Mouse (Mus musculus) heart, embryonic 11.5 days (tissue): ENCODE measurements around the gene Dpf2. TPM values are rescaled to one million over a fixed set of nuclear protein-coding genes. Genes with fewer than 3 reads are reported as not detected.

Experiments used
- ATAC-seq: fragments of 200-750 bp; cut with Nextera tagmentation; replicated peaks from 2 replicates; pipeline ENCODE4 v1.8.0; 2017; ENCODE audit warnings: moderate library complexity; ENCODE audit not compliant: insufficient number of reproducible peaks, low FRiP score, low TSS enrichment
- H3K27ac ChIP-seq: fragments of 300-500 bp; sonication (generic); 2 replicates; pipeline ENCODE4 v1.5.1; 2014; ENCODE audit warnings: mild to moderate bottlenecking, low read depth, low read length
- H3K27me3 ChIP-seq: fragments of 300-500 bp; sonication (generic); 2 replicates; pipeline ENCODE4 v1.6.1; 2014; ENCODE audit warnings: mild to moderate bottlenecking, low read length, mixed read lengths; ENCODE audit not compliant: control insufficient read depth, insufficient read depth
- H3K36me3 ChIP-seq: fragments of 300-500 bp; sonication (generic); 2 replicates; pipeline ENCODE4 v1.6.1; 2014; ENCODE audit warnings: mild to moderate bottlenecking, low read length, moderate library complexity, mixed read lengths; ENCODE audit not compliant: control insufficient read depth, insufficient read depth
- H3K4me1 ChIP-seq: fragments of 300-500 bp; sonication (generic); 2 replicates; pipeline ENCODE4 v1.6.1; 2014; ENCODE audit warnings: low read length; ENCODE audit not compliant: control insufficient read depth, insufficient read depth
- H3K4me2 ChIP-seq: fragments of 300-500 bp; sonication (generic); 2 replicates; pipeline ENCODE4 v1.6.1; 2014; ENCODE audit warnings: mild to moderate bottlenecking, moderate library complexity
- H3K4me3 ChIP-seq: fragments of 300-500 bp; sonication (generic); 2 replicates; pipeline ENCODE4 v1.5.1; 2014; ENCODE audit warnings: low read depth, low read length
- H3K9ac ChIP-seq: fragments of 300-500 bp; sonication (generic); 2 replicates; pipeline ENCODE4 v1.6.1; 2014; ENCODE audit warnings: mild to moderate bottlenecking, low read depth, low read length, moderate library complexity
- H3K9me3 ChIP-seq: fragments of 300-500 bp; sonication (generic); replicated peaks from 2 replicates; pipeline ENCODE4 v1.6.1; 2016; ENCODE audit warnings: low read length; ENCODE audit not compliant: control insufficient read depth
- WGBS: fragments of 180-500 bp; shearing (Covaris S2); extraction: QIAGEN DNeasy Blood & Tissue Kit; methylation state at CpG from one replicate; pipeline ENCODE4 v1.1.7; 2014; ENCODE audit not compliant: insufficient replicate concordance; 5-methylcytosine and 5-hydroxymethylcytosine counted together
- polyA plus RNA-seq: library from polyadenylated mRNA; unstranded; fragments of >200 nt; fragmentation: Nextera tagmentation; extraction: Ambion mirVana; gene quantifications from 2 replicates; pipeline ENCODE4 v1.2.1, GENCODE M21; 2014

Gene Dpf2
- polyA plus RNA-seq, 1 experiment from 2014 or later, result 105 TPM

GRCm38 (mm10) chr19:5952071-5952691, 39.4 kb upstream of the Dpf2 start:
- peak; percentile 40; the same call in 1 of the 2 replicates for ATAC-seq
- H3K36me3 ChIP-seq, result peaks cover 18% of the 10 kb centered on the region
- H3K9ac ChIP-seq, result no peak overlapping the region
- peak overlapping the region; percentile 86 for H3K27ac ChIP-seq
- H3K4me2 ChIP-seq, result peak overlapping the region; percentile 29
- H3K4me3 ChIP-seq, result no peak overlapping the region
- H3K9me3 ChIP-seq, result no peaks in the 10 kb centered on the region
- WGBS, result 47% methylated on average over 13 of the region's 13 CpGs
- peaks cover 28% of the 10 kb centered on the region for H3K4me1 ChIP-seq
- no peaks in the 10 kb centered on the region for H3K27me3 ChIP-seq

GRCm38 (mm10) chr19:5951631-5952030, 38.8 kb upstream of the Dpf2 start:
- ATAC-seq, result no peak
- H3K9me3 ChIP-seq, result no peaks in the 10 kb centered on the region
- no peaks in the 10 kb centered on the region for H3K27me3 ChIP-seq
- H3K4me3 ChIP-seq, result no peak overlapping the region
- no peak overlapping the region for H3K9ac ChIP-seq
- peak overlapping the region; percentile 86 for H3K27ac ChIP-seq
- WGBS, result 70% methylated on average over 16 of the region's 16 CpGs
- peaks cover 28% of the 10 kb centered on the region for H3K4me1 ChIP-seq
- H3K4me2 ChIP-seq, result peak overlapping the region; percentile 28
- H3K36me3 ChIP-seq, result peaks cover 18% of the 10 kb centered on the region

- H3K27ac ChIP-seq, result no peak overlapping the region
- no peaks in the 10 kb centered on the region for H3K27me3 ChIP-seq
- 94% methylated on average over 11 of the region's 11 CpGs for WGBS
- peaks cover 37% of the 10 kb centered on the region for H3K4me1 ChIP-seq
- no peak overlapping the region for H3K4me3 ChIP-seq
- H3K4me2 ChIP-seq, result no peak overlapping the region
- ATAC-seq, result no peak
- H3K9me3 ChIP-seq, result no peaks in the 10 kb centered on the region
- H3K9ac ChIP-seq, result no peak overlapping the region
- peaks cover 24% of the 10 kb centered on the region for H3K36me3 ChIP-seq
Observed at GRCm38 (mm10) chr19:5950218-5950617, 37.4 kb upstream of the Dpf2 start.

- H3K36me3 ChIP-seq, result peaks cover 37% of the 10 kb centered on the region
- peak overlapping the region; percentile 8; the same call in 1 of the 2 replicates for H3K9ac ChIP-seq
- H3K9me3 ChIP-seq, result no peaks in the 10 kb centered on the region
- H3K27ac ChIP-seq, result peak overlapping the region; percentile 69
- ATAC-seq, result no peak
- no peaks in the 10 kb centered on the region for H3K27me3 ChIP-seq
- no peak overlapping the region for H3K4me3 ChIP-seq
- H3K4me2 ChIP-seq, result no peak overlapping the region
- WGBS, result 62% methylated on average over 8 of the region's 8 CpGs
- peaks cover 37% of the 10 kb centered on the region for H3K4me1 ChIP-seq
Observed at GRCm38 (mm10) chr19:5945891-5946290, 33.1 kb upstream of the Dpf2 start.

GRCm38 (mm10) chr19:5945027-5945426, 32.2 kb upstream of the Dpf2 start:
- Histone ChIP-seq H3K27me3 (no peaks in the 10 kb centered on the region), H3K4me1 (peaks cover 37% of the 10 kb centered on the region), H3K4me2 (no peak overlapping the region), H3K9ac (no peak overlapping the region), H3K4me3 (no peak overlapping the region), H3K9me3 (no peaks in the 10 kb centered on the region), H3K27ac (peak overlapping the region; percentile 69), H3K36me3 (peaks cover 33% of the 10 kb centered on the region)
- 38% methylated on average over 7 of the region's 7 CpGs for WGBS
- ATAC-seq, result peak; percentile 63

GRCm38 (mm10) chr19:5944145-5944544, 31.3 kb upstream of the Dpf2 start:
- 60% methylated on average over 8 of the region's 8 CpGs for WGBS
- peak overlapping the region; percentile 13; the same call in 1 of the 2 replicates for H3K9ac ChIP-seq
- no peak for ATAC-seq
- H3K36me3 ChIP-seq, result peaks cover 30% of the 10 kb centered on the region
- H3K27ac ChIP-seq, result peak overlapping the region; percentile 55; the same call in 1 of the 2 replicates
- no peak overlapping the region for H3K4me2 ChIP-seq
- no peaks in the 10 kb centered on the region for H3K9me3 ChIP-seq
- H3K4me3 ChIP-seq, result no peak overlapping the region
- no peaks in the 10 kb centered on the region for H3K27me3 ChIP-seq
- peaks cover 37% of the 10 kb centered on the region for H3K4me1 ChIP-seq

- Histone ChIP-seq H3K4me3 (no peak overlapping the region), H3K9me3 (no peaks in the 10 kb centered on the region), H3K4me2 (no peak overlapping the region), H3K9ac (0 out of 2 replicates have a peak overlapping the region, but pooled peaks have one; percentile 30), H3K27me3 (no peaks in the 10 kb centered on the region), H3K4me1 (peaks cover 39% of the 10 kb centered on the region), H3K27ac (no peak overlapping the region), H3K36me3 (peaks cover 30% of the 10 kb centered on the region)
- no peak for ATAC-seq
- 88% methylated on average over 15 of the region's 15 CpGs for WGBS
Observed at GRCm38 (mm10) chr19:5943404-5943803, 30.6 kb upstream of the Dpf2 start.

GRCm38 (mm10) chr19:5942581-5942980, 29.8 kb upstream of the Dpf2 start:
- 76% methylated on average over 7 of the region's 7 CpGs for WGBS
- no peak overlapping the region for H3K4me2 ChIP-seq
- H3K9ac ChIP-seq, result 0 out of 2 replicates have a peak overlapping the region, but pooled peaks have one; percentile 30
- peaks cover 22% of the 10 kb centered on the region for H3K36me3 ChIP-seq
- H3K4me1 ChIP-seq, result peaks cover 48% of the 10 kb centered on the region
- no peaks in the 10 kb centered on the region for H3K9me3 ChIP-seq
- H3K27me3 ChIP-seq, result no peaks in the 10 kb centered on the region
- ATAC-seq, result no peak
- H3K27ac ChIP-seq, result no peak overlapping the region
- H3K4me3 ChIP-seq, result no peak overlapping the region

- Histone ChIP-seq H3K4me3 (no peak overlapping the region), H3K4me2 (no peak overlapping the region), H3K4me1 (peaks cover 47% of the 10 kb centered on the region), H3K9me3 (no peaks in the 10 kb centered on the region), H3K27ac (0 out of 2 replicates have a peak overlapping the region, but pooled peaks have one; percentile 29), H3K36me3 (peaks cover 13% of the 10 kb centered on the region), H3K9ac (no peak overlapping the region), H3K27me3 (no peaks in the 10 kb centered on the region)
- 90% methylated on average over 10 of the region's 10 CpGs for WGBS
- no peak for ATAC-seq
Observed at GRCm38 (mm10) chr19:5940656-5941055, 27.8 kb upstream of the Dpf2 start.
